Mouse (Mus musculus): ENCODE measurements around the gene Chchd3. TPM values are rescaled to one million over a fixed set of nuclear protein-coding genes. Genes with fewer than 3 reads are reported as not detected.

Gene Chchd3
- total RNA-seq (2014; rRNA removed) = 77.8 and 93.5 TPM in 2 replicates
- 107 and 115 TPM in 2 replicates for polyA plus RNA-seq (2015; fragmentation: Nextera tagmentation; extraction: Ambion mirVana)

DNA sequence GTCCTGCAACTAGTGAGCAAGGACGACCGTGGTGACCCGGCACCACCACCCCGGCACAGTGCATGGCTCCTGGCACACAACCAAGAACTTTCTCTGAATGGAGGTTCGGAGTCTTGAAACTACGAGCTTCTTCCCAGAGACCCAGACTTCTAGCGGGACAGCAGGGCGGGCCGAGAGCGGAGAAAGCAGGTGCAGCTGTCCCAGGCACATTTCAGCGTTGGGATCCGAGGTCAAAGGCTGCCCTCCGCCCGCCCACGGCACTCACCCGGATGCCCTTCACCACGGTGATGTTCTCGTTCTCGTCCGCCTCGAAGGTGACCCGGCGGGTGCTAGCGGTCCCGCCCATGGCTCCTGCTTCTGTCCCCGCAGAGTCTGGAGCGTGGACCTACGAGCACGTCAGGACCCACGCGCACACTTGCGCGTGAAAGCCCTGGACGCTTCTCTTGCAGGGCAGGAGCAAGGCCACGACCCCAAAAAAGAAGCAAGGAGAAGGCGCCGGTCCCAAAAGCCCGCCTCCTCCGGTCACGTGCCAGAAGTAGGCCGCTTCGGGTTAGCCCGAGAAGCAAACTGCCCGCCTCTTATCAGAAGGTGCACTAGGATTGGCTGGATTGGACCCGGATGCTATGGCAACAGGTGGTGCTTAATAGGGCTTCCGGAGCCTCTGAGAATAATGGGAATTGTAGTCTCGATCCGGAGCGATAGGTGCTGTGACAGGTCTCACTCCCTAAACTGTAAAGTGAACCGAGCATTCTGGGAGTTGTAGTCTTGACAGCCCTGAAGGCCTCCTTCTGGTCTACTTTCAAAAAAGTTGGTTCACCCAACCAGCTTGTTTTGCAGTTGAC is at the start of gene Chchd3:
TSS of gene Chchd3 (minus strand) at position 526 of the 842 bp plus-strand sequence.
- Histone ChIP-seq H3K4me2 (ENCODE audit: low read depth, low read length, poor library complexity, severe bottlenecking) (peak within 1 kb of the TSS; percentile 83), H3K36me3 (ENCODE audit: insufficient read depth, low read length) (no peaks in the 10 kb centered on the region), H3K9ac (replicated peaks; ENCODE audit: low read length, poor library complexity, severe bottlenecking) (peak within 1 kb of the TSS; percentile 78), H3K4me1 (ENCODE audit: insufficient read depth, low read length) (peaks cover 5% of the 10 kb centered on the region; the same call in 1 of the 2 replicates), H3K9me3 (ENCODE audit: low read length) (no peaks in the 10 kb centered on the region), H3K27me3 (ENCODE audit: insufficient read depth, low read length) (no peaks in the 10 kb centered on the region), H3K4me3 (ENCODE audit: low read depth, low read length) (peak within 1 kb of the TSS; percentile 93), H3K27ac (ENCODE audit: low read depth, low read length) (peak within 1 kb of the TSS; percentile 55)
- 0% methylated on average over 50 of the region's 50 CpGs for WGBS
- TF ChIP-seq CTCF (IDR thresholded peaks at IDR 0.05) = peak; percentile 25; the same call in 1 of the 2 replicates
- DNase-seq (ENCODE audit: low spot score) (peak; percentile 99), ATAC-seq (ENCODE audit: low FRiP score) (peak; percentile 99)

DNA sequence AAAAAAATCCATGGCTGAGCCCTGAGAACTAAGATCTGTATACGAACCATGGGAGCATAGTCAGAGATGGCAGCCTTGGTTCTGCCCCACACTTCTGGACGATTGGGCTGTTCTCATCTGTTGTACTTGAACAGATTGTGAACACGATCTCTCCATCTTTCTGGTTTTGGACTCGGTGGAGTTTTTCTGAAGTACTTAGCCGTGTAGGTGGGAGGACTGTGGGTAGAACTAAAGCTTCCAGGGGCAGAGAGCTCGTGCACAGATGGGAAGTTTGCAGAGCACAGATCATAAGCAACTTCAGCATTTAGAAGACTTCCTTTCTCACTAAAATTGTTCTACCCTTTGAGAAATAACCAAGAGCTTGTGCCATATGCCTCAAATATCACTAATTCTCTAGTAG is 44.6 kb upstream of the Chchd3 start:
- Histone ChIP-seq H3K9ac (replicated peaks; ENCODE audit: low read length, poor library complexity, severe bottlenecking) (no peak overlapping the region), H3K27ac (ENCODE audit: low read depth, low read length) (no peak overlapping the region), H3K9me3 (ENCODE audit: low read length) (no peaks in the 10 kb centered on the region), H3K4me2 (ENCODE audit: low read depth, low read length, poor library complexity, severe bottlenecking) (no peak overlapping the region), H3K27me3 (ENCODE audit: insufficient read depth, low read length) (no peaks in the 10 kb centered on the region), H3K36me3 (ENCODE audit: insufficient read depth, low read length) (no peaks in the 10 kb centered on the region), H3K4me1 (ENCODE audit: insufficient read depth, low read length) (no peaks in the 10 kb centered on the region), H3K4me3 (ENCODE audit: low read depth, low read length) (no peak overlapping the region)
- no peak for TF ChIP-seq CTCF (IDR thresholded peaks at IDR 0.05)
- 85% methylated on average over 6 of the region's 6 CpGs for WGBS
- ATAC-seq (ENCODE audit: low FRiP score) (no peak), DNase-seq (ENCODE audit: low spot score) (no peak)

DNA sequence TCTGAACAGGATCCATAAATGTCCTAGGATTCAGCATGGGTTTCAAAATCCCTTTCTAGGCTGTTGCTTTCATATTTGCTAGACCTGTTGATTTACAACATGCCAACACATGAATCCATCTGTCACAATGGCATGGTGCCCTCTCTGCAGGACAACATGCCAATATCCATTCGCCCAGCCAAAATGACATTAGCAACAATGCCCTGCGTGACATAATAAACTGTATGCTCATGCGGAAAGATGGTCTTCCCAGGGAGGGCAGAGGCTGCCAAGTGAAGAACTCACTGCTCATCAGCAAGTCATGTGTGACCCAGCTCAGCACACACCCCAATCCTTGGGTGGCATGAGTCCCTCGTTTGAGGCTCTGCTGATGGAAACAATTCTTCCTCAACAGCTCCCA is 38.8 kb upstream of the Chchd3 start:
- ATAC-seq (ENCODE audit: low FRiP score) = no peak
- DNase-seq (ENCODE audit: low spot score) = peak; percentile 83
- no peak overlapping the region for H3K9ac ChIP-seq (replicated peaks; ENCODE audit: low read length, poor library complexity, severe bottlenecking)
- H3K4me1 ChIP-seq (ENCODE audit: insufficient read depth, low read length) = 0 out of 2 replicates have a peak, but pooled peaks cover 5% of the 10 kb centered on the region
- H3K36me3 ChIP-seq (ENCODE audit: insufficient read depth, low read length) = no peaks in the 10 kb centered on the region
- H3K4me3 ChIP-seq (ENCODE audit: low read depth, low read length) = no peak overlapping the region
- H3K27ac ChIP-seq (ENCODE audit: low read depth, low read length) = no peak overlapping the region
- H3K4me2 ChIP-seq (ENCODE audit: low read depth, low read length, poor library complexity, severe bottlenecking) = no peak overlapping the region
- no peaks in the 10 kb centered on the region for H3K27me3 ChIP-seq (ENCODE audit: insufficient read depth, low read length)
- no peak for TF ChIP-seq CTCF (IDR thresholded peaks at IDR 0.05)
- WGBS = 78% methylated on average over 4 of the region's 4 CpGs
- H3K9me3 ChIP-seq (ENCODE audit: low read length) = no peaks in the 10 kb centered on the region

DNA sequence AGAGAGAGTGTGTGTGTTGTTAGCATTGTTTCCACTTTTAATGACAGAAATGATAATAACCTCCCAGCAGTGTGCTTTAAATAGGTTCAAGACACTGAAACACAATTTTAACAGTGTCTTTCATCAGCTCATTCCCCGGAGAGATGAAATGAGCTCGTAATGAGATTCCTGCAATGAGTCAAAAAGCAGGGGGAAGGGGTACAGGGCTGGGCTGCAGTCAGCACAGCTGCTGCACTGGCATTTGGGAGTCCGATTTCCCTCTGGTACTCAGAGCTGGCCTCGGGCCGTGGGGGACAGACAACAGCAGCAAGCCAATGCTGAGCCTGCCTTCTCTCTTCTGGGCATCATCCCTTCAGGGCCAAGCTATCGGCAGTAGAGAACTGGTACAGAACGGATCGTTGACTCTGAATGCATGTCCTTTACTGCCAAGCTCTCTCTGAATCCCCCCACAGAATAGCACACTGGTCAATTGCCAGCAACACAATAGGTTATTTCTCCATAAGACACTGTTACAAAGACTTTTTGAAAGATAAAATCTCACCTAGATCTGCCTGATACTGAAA is 34.7 kb upstream of the Chchd3 start:
- WGBS = 16% methylated on average over 8 of the region's 8 CpGs
- Histone ChIP-seq H3K4me2 (ENCODE audit: low read depth, low read length, poor library complexity, severe bottlenecking) (no peak overlapping the region), H3K4me3 (ENCODE audit: low read depth, low read length) (no peak overlapping the region), H3K9me3 (ENCODE audit: low read length) (no peaks in the 10 kb centered on the region), H3K27me3 (ENCODE audit: insufficient read depth, low read length) (no peaks in the 10 kb centered on the region), H3K36me3 (ENCODE audit: insufficient read depth, low read length) (no peaks in the 10 kb centered on the region), H3K9ac (replicated peaks; ENCODE audit: low read length, poor library complexity, severe bottlenecking) (no peak overlapping the region), H3K27ac (ENCODE audit: low read depth, low read length) (no peak overlapping the region), H3K4me1 (ENCODE audit: insufficient read depth, low read length) (0 out of 2 replicates have a peak, but pooled peaks cover 5% of the 10 kb centered on the region)
- ATAC-seq (ENCODE audit: low FRiP score) = no peak
- peak; percentile 58 for DNase-seq (ENCODE audit: low spot score)
- TF ChIP-seq CTCF (IDR thresholded peaks at IDR 0.05) = no peak

DNA sequence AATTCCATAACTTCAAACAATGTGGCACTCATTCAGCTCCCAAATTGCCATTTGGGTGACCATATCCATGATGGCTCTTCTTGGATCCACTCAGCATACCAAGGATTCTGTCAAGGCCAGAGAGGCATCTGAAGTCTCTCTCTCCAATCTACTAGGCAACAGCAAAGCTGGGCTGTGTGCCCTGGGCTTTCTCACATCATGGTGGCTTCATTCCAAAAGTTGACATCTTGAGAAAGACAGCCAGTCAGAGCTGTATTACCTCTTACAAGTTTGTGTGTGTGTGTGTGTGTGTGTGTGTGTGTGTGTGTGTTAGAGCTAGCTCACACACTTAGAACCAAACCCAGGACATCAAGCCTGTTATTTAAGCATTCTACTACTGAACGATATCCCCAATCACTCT is 20.1 kb upstream of the Chchd3 start:
- H3K4me2 ChIP-seq (ENCODE audit: low read depth, low read length, poor library complexity, severe bottlenecking) = no peak overlapping the region
- H3K9ac ChIP-seq (replicated peaks; ENCODE audit: low read length, poor library complexity, severe bottlenecking) = no peak overlapping the region
- no peaks in the 10 kb centered on the region for H3K4me1 ChIP-seq (ENCODE audit: insufficient read depth, low read length)
- H3K27me3 ChIP-seq (ENCODE audit: insufficient read depth, low read length) = no peaks in the 10 kb centered on the region
- no peak overlapping the region for H3K27ac ChIP-seq (ENCODE audit: low read depth, low read length)
- no peaks in the 10 kb centered on the region for H3K36me3 ChIP-seq (ENCODE audit: insufficient read depth, low read length)
- no peak overlapping the region for H3K4me3 ChIP-seq (ENCODE audit: low read depth, low read length)
- peak; percentile 13 for DNase-seq (ENCODE audit: low spot score)
- H3K9me3 ChIP-seq (ENCODE audit: low read length) = no peaks in the 10 kb centered on the region
- WGBS = 90% methylated on average over 1 of the region's 1 CpGs
- no peak for ATAC-seq (ENCODE audit: low FRiP score)
- no peak for TF ChIP-seq CTCF (IDR thresholded peaks at IDR 0.05)
